ENCODE assay signal across 11 mouse cellular contexts in the genomic region with DNA sequence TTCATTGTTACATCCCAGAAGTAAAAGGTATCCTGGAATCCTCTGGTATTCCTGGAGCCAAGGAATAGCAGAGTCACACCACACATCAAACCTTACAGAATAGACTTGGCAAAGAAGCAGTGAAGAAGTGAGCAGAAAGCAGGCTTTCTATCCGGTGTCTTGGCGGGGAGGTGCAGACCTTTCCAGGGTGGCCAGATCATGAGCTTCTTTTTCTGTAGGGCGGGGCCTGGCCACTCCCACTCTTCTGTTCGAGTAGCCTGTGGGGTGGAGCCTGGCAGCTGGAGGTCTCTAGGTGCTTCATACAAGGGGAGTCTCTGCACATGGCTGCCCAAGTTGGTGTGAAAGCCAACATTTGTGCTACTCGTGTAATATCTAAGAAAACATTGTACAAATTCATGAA. TPM values are rescaled to one million over a fixed set of nuclear protein-coding genes. Genes with fewer than 3 reads are reported as not detected.
DNase-seq lines count a peak whose midpoint lies in the region; ATAC-seq and TF ChIP-seq lines count a peak whose summit lies in the region.
"Had no signal": no experiment of that assay in that cellular context is flagged by ENCODE, and none has a peak within 500 bp of the region (broad histone marks: within the 10 kb centered on the region; RNA-seq: fewer than 3 reads in every experiment).

No protein-coding gene starts in this region.

- peak; percentile 19 for DNase-seq in adrenal gland, postnatal 10 days
- no peak for DNase-seq in adrenal gland, postnatal 4 days (ENCODE audit: low spot score in 2 of 2)
- peak; percentile 7 to 12 for DNase-seq in thymus, adult 18-20 months
- DNase-seq in thymus, postnatal 10 days (ENCODE audit: low spot score in 2 of 2): no peak
- peak; percentile 36 for DNase-seq in lung, postnatal 10 days
- no peak for DNase-seq in left cerebral cortex, postnatal 36 days (ENCODE audit: low spot score in 2 of 2)
- DNase-seq in hindbrain, postnatal 0 days (ENCODE audit: low spot score): no peak
- no peak for DNase-seq in right cerebral cortex, postnatal 4 days

- no peak overlapping the region for H3K9ac ChIP-seq in hindbrain, postnatal 0 days (replicated peaks; ENCODE audit: low read length)
- H3K9ac ChIP-seq: heart, embryonic 15.5 days; neural tube, embryonic 12.5 days had no signal

- H3K36me3 ChIP-seq in hindbrain, postnatal 0 days (ENCODE audit: insufficient read depth, low read length): 0 out of 2 replicates have a peak, but pooled peaks cover 9% of the 10 kb centered on the region

- intact Hi-C loops in left cerebral cortex, postnatal 36 days (cut with DNase I): no loop called here

- 28% methylated on average over 5 of the region's 5 CpGs for WGBS in hindbrain, postnatal 0 days

- ATAC-seq in hindbrain, postnatal 0 days: no peak

- no peak overlapping the region for H3K4me3 ChIP-seq in hindbrain, postnatal 0 days (ENCODE audit: low read length)
- H3K4me3 ChIP-seq: embryonic facial prominence, embryonic 10.5 days; heart, embryonic 15.5 days; neural tube, embryonic 12.5 days had no signal

- H3K4me2 ChIP-seq in hindbrain, postnatal 0 days (ENCODE audit: low read depth, low read length): no peak overlapping the region
- H3K4me2 ChIP-seq: heart, embryonic 15.5 days; neural tube, embryonic 12.5 days had no signal

- TF ChIP-seq CTCF in hindbrain, postnatal 0 days (IDR thresholded peaks at IDR 0.05; ENCODE audit: low read depth): no peak

- no peaks in the 10 kb centered on the region for H3K9me3 ChIP-seq in hindbrain, postnatal 0 days (ENCODE audit: low read length)
- H3K9me3 ChIP-seq: embryonic facial prominence, embryonic 10.5 days; heart, embryonic 15.5 days; neural tube, embryonic 12.5 days had no signal

- 0 out of 2 replicates have a peak, but pooled peaks cover 4% of the 10 kb centered on the region for H3K4me1 ChIP-seq in hindbrain, postnatal 0 days (ENCODE audit: insufficient read depth, low read length)

- H3K27me3 ChIP-seq in hindbrain, postnatal 0 days (ENCODE audit: insufficient read depth, low read length): no peaks in the 10 kb centered on the region
- H3K27me3 ChIP-seq: heart, embryonic 15.5 days had no signal

- H3K27ac ChIP-seq in hindbrain, postnatal 0 days: no peak overlapping the region
- H3K27ac ChIP-seq: embryonic facial prominence, embryonic 10.5 days; heart, embryonic 15.5 days; neural tube, embryonic 12.5 days had no signal

RNA-seq across cellular contexts. Expression of gene Anxa7, which starts 1.3 kb away (rescaled TPM):
- total RNA-seq in adrenal gland, postnatal 10 days (2021): 10 to 100 TPM; 60.7 to 67.2 TPM
- 10 to 100 TPM; 81.0 to 81.8 TPM for total RNA-seq in adrenal gland, postnatal 4 days (2021)
- 10 to 100 TPM; 61.6 to 69.9 TPM for total RNA-seq in left cerebral cortex, postnatal 36 days (2021)
- 36.5 and 38.4 TPM in 2 replicates for total RNA-seq in hindbrain, postnatal 0 days (2014; rRNA removed)
- 19.8 and 20.5 TPM in 2 replicates for polyA plus RNA-seq in hindbrain, postnatal 0 days (2015; fragmentation: Nextera tagmentation; extraction: Ambion mirVana)

RNA-seq across cellular contexts. Expression of gene Mss51, which starts 15.5 kb away (rescaled TPM):
- total RNA-seq in adrenal gland, postnatal 10 days (2021): 1 to 10 TPM; 2.3 to 3.0 TPM
- 1 to 10 TPM; 2.2 to 2.6 TPM for total RNA-seq in adrenal gland, postnatal 4 days (2021)
- 1 to 10 TPM in 1 of 2 experiments, under 1 TPM in 1; 0.44 to 1.1 TPM for total RNA-seq in left cerebral cortex, postnatal 36 days (2021)
- 0.11 and 0.26 TPM in 2 replicates for total RNA-seq in hindbrain, postnatal 0 days (2014; rRNA removed)
- polyA plus RNA-seq in hindbrain, postnatal 0 days (2015; fragmentation: Nextera tagmentation; extraction: Ambion mirVana): 0.08 and 0.19 TPM in 2 replicates

RNA-seq across cellular contexts. Expression of gene Cfap70, which starts 29.2 kb away (rescaled TPM):
- 1 to 10 TPM; 1.9 to 2.7 TPM for total RNA-seq in adrenal gland, postnatal 10 days (2021)
- total RNA-seq in adrenal gland, postnatal 4 days (2021): 1 to 10 TPM; 1.7 to 5.2 TPM
- total RNA-seq in left cerebral cortex, postnatal 36 days (2021): 1 to 10 TPM in 1 of 2 experiments, under 1 TPM in 1; 0.57 to 2.6 TPM
- 0.11 and 0.31 TPM in 2 replicates for total RNA-seq in hindbrain, postnatal 0 days (2014; rRNA removed)
- 1.8 and 2.2 TPM in 2 replicates for polyA plus RNA-seq in hindbrain, postnatal 0 days (2015; fragmentation: Nextera tagmentation; extraction: Ambion mirVana)

Comparison
In these comparisons a context has a peak if more than half of its experiments do, and no peak if none do; other contexts are left out.
1. DNase-seq: peak in adrenal gland, postnatal 10 days (single experiment), thymus, adult 18-20 months (2 of 2) and lung, postnatal 10 days (single experiment); none in adrenal gland, postnatal 4 days (0 of 2), thymus, postnatal 10 days (0 of 2), left cerebral cortex, postnatal 36 days (0 of 2), hindbrain, postnatal 0 days (single experiment) and right cerebral cortex, postnatal 4 days (single experiment).